Mouse (Mus musculus) limb, embryonic 12.5 days (tissue): ENCODE measurements around the gene Neu1. TPM values are rescaled to one million over a fixed set of nuclear protein-coding genes. Genes with fewer than 3 reads are reported as not detected.

ENCODE experiments used
- polyA plus RNA-seq: library from polyadenylated mRNA; unstranded; fragments of >200 nt; fragmentation: Nextera tagmentation; extraction: Ambion mirVana; gene quantifications from 2 replicates; pipeline ENCODE4 v1.2.1, GENCODE M21; 2016

The Neu1 gene
- polyA plus RNA-seq, 1 experiment from 2014 or later = 18.9 TPM

Other genes with a start within 250 kb of the Neu1 start
- gene C4b, start 187.4 kb upstream of the Neu1 start, polyA plus RNA-seq = not detected in 2 replicates
- gene Cyp21a1, start 126.7 kb upstream of the Neu1 start, polyA plus RNA-seq = not detected in 2 replicates
- gene Stk19, start 94.3 kb upstream of the Neu1 start, polyA plus RNA-seq = 24.9 and 26.2 TPM in 2 replicates
- gene Dxo, start 94.2 kb upstream of the Neu1 start, polyA plus RNA-seq = 70.8 and 81.7 TPM in 2 replicates
- 58.3 and 65.7 TPM in 2 replicates for gene Skiv2l, start 81.0 kb upstream of the Neu1 start, polyA plus RNA-seq
- gene Nelfe, start 80.9 kb upstream of the Neu1 start, polyA plus RNA-seq = 125 and 134 TPM in 2 replicates
- 1.4 and 3.0 TPM in 2 replicates for gene Cfb, start 68.7 kb upstream of the Neu1 start, polyA plus RNA-seq
- gene Zbtb12, start 51.8 kb upstream of the Neu1 start, polyA plus RNA-seq = 9.3 and 10.8 TPM in 2 replicates
- gene Gm20547, start 49.2 kb upstream of the Neu1 start, polyA plus RNA-seq = 0.18 TPM in 1 of 2 replicates, not detected in the other
- 0.84 and 1.1 TPM in 2 replicates for gene C2, start 33.0 kb upstream of the Neu1 start, polyA plus RNA-seq
- 114 TPM in 2 replicates for gene Ehmt2, start 32.8 kb upstream of the Neu1 start, polyA plus RNA-seq
- not detected in 2 replicates for gene Slc44a4, start 16.8 kb upstream of the Neu1 start, polyA plus RNA-seq
- gene Hspa1b, start 28.0 kb downstream of the Neu1 start, polyA plus RNA-seq = 0.19 TPM in 1 of 2 replicates, not detected in the other
- not detected in 2 replicates for gene Gm20481, start 38.7 kb downstream of the Neu1 start, polyA plus RNA-seq
- 1.9 and 2.0 TPM in 2 replicates for gene Hspa1a, start 40.9 kb downstream of the Neu1 start, polyA plus RNA-seq
- 1.0 and 1.1 TPM in 2 replicates for gene Hspa1l, start 41.5 kb downstream of the Neu1 start, polyA plus RNA-seq
- 222 and 234 TPM in 2 replicates for gene Lsm2, start 50.6 kb downstream of the Neu1 start, polyA plus RNA-seq
- gene Vars, start 69.7 kb downstream of the Neu1 start, polyA plus RNA-seq = 169 and 171 TPM in 2 replicates
- 0.10 and 0.13 TPM in 2 replicates for gene Vwa7, start 85.3 kb downstream of the Neu1 start, polyA plus RNA-seq
- gene Sapcd1, start 96.8 kb downstream of the Neu1 start, polyA plus RNA-seq = 3.2 and 3.3 TPM in 2 replicates
- 2.9 and 3.4 TPM in 2 replicates for gene Msh5, start 115.5 kb downstream of the Neu1 start, polyA plus RNA-seq
- 194 and 195 TPM in 2 replicates for gene Clic1, start 118.7 kb downstream of the Neu1 start, polyA plus RNA-seq
- gene Ddah2, start 127.8 kb downstream of the Neu1 start, polyA plus RNA-seq = 489 and 492 TPM in 2 replicates
- gene Ly6g6c, start 134.1 kb downstream of the Neu1 start, polyA plus RNA-seq = not detected in 2 replicates
- gene Mpig6b, start 134.9 kb downstream of the Neu1 start, polyA plus RNA-seq = 0.68 and 0.76 TPM in 2 replicates
- gene Ly6g6e, start 145.6 kb downstream of the Neu1 start, polyA plus RNA-seq = 1.3 and 2.5 TPM in 2 replicates
- gene Ly6g6d, start 146.8 kb downstream of the Neu1 start, polyA plus RNA-seq = 0.68 and 1.0 TPM in 2 replicates
- 0.44 and 0.66 TPM in 2 replicates for gene Ly6g6f, start 154.4 kb downstream of the Neu1 start, polyA plus RNA-seq
- gene Abhd16a, start 158.0 kb downstream of the Neu1 start, polyA plus RNA-seq = 74.5 and 75.3 TPM in 2 replicates
- not detected in 2 replicates for gene Ly6g5c, start 177.0 kb downstream of the Neu1 start, polyA plus RNA-seq
- gene Ly6g5b, start 184.2 kb downstream of the Neu1 start, polyA plus RNA-seq = 1.1 and 1.3 TPM in 2 replicates
- gene Gpank1, start 190.2 kb downstream of the Neu1 start, polyA plus RNA-seq = 22.4 and 23.7 TPM in 2 replicates
- 266 and 270 TPM in 2 replicates for gene Csnk2b, start 190.8 kb downstream of the Neu1 start, polyA plus RNA-seq
- 7.1 and 10.1 TPM in 2 replicates for gene D17H6S53E, start 195.1 kb downstream of the Neu1 start, polyA plus RNA-seq
- gene Apom, start 200.8 kb downstream of the Neu1 start, polyA plus RNA-seq = 0.61 and 0.70 TPM in 2 replicates
- gene Bag6, start 203.9 kb downstream of the Neu1 start, polyA plus RNA-seq = 70.4 TPM in 2 replicates
- 212 and 231 TPM in 2 replicates for gene Prrc2a, start 233.6 kb downstream of the Neu1 start, polyA plus RNA-seq
- gene Aif1, start 244.8 kb downstream of the Neu1 start, polyA plus RNA-seq = 4.7 and 4.9 TPM in 2 replicates